Mouse (Mus musculus) kidney, postnatal 25 days (tissue): ENCODE results near the gene Hexb.

Experiments used
- DNase-seq, 2 experiments: peaks; one replicate each; pipeline ENCODE4 v3.0.0; 2021; ENCODE audit warnings: mixed read lengths in 2 of 2

Gene Hexb

DNA sequence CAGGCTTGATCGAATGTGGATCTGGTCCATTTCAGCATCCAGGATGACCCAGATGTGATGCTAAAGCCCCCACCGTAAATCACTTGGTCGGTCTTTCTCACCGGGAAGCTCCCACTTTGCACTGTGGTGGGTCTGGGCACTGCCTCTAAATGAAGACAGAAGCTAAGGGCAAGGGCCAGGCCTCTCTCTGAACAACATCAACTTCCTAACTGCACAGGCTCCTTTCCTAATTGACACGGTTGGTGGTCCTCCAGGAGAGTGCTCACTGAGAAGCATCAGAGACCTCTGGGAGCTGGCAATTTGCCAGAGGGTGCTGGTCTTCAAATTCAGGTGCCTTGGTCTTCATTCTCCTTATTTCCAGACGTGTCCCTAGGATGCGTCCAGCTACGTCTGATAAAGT lies 25.7 kb upstream of the Hexb start:
- DNase-seq: no peak

DNA sequence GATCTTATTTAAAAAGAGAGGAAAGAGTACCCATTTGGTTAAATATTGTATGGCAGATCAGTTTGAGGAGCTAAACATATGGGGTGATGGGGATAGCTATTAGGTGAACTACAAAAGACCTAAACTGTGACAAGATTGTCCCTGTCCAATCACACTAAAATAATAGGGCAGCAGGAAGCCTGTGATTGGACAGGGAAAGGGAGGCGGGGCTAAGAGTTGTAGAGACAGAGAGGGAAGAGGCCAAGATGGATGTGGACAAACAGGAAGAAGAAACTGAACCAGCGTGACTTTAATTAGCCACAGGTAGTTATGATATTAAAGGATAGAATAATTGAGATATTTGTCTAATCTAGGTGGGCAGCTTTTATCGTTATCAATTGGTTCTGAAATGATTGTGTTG lies 21.9 kb upstream of the Hexb start:
- no peak for DNase-seq

DNA sequence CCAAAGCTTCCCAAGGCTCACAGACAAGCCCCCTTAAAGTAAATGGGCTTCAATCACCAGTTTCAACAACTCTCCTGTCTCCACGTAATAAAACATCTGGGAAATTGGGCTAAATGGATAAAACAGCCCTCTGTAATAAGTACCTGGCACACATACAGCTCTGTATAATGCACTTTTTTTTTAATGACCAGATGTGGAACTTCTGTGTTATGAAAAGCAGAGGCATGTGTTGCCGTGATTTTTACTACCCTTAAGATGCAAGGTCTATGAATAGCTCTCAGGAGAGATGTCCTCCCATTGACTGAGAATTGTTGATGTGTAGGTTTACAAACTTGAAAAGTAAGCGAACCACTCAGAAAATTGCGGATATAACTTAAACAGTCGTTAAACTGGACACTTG lies 18.0 kb upstream of the Hexb start:
- no peak for DNase-seq

DNA sequence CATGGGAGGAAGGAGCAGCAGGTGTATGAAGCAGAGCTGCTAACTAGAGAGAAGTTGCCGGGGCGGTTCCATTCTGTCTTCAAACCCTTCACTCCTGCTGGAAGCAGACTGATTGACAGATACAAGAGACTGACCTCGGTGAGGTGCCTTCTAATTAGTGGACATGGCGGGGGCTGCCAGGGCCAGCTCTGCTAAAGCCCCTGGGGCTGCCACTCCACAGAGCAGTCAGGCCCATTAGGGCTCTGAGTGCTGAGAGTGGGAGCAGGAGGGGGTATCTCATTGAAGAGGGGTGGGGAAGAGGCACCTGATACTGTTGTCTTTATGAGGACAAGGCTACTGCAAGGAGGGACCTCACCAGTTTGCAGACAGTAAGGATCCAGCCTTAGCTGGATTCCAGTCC lies 17.4 kb upstream of the Hexb start:
- no peak for DNase-seq

DNA sequence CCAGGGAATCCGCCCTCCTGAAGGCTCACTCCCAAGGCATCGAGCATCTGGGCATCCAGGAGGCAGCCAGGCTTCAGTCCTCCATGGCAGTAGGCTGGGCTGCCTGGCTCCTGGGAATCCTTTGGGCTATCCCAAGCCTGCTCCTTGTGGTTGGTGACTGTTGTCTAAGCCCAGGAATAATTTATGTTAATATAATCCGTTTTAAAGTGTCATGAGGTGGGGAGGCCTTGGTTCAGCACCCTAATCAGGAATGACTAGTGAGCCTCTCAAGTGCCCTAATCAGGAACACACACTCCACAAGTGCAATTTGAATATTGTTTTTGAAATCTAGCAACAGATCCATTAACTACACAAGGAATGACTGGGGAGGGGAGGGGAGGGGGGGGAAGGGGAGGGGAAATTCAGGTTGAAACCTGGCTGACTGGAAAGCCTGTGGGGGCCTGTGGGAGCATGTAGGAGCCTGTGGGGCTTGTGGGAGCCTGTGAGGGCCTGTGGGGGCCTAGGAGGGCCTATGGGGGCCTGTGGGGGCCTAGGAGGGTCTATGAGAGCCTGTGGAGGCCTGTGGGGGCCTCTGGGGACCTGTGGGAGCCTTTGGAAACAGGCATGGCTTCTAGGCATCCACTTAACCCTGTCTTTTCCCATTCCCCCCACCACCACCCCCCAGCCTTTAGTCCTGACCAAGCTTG lies 16.6 kb upstream of the Hexb start:
- DNase-seq: no peak

DNA sequence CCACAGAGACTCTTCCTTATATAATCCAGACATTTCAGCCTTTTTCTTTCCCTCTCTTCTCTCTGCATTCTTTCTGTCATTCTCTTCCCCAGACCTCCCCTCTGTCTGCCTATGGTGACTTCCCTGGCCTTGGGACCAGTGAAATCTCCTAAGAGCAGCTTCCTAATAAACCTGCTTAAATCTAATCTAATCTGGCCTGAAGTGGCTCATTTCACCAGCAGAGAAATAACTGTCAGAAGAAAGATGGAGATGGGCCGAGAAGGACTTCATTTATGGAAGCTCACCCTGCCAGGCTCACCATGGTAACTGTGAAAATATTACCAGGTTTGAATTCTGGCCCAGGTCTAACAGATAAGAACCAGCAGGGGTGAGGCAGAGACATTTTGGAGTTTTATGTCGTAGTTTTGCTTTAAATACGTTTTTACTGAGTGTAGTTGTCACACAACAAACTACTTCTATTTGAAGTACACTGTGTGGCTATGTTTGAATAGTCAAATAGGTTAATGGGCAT lies 10.4 kb upstream of the Hexb start:
- no peak for DNase-seq

DNA sequence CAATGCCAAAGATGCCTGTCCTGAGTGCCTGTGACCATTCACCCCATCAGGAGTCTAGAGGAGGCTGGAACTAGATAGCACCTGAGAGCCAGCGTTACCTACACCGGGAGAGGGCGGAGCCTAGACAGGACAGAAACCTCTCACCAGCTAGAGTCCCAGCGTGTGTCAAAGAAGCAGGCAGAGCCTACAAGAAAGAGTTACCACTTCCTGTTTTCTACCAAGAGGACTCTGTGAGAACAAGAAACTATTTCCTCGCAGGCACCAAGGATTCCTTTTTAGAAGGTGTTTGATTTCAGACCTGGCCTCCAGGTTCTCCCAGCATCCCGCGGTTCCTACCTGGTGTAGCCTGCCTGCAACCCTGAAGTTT lies 9.9 kb upstream of the Hexb start:
- no peak for DNase-seq

DNA sequence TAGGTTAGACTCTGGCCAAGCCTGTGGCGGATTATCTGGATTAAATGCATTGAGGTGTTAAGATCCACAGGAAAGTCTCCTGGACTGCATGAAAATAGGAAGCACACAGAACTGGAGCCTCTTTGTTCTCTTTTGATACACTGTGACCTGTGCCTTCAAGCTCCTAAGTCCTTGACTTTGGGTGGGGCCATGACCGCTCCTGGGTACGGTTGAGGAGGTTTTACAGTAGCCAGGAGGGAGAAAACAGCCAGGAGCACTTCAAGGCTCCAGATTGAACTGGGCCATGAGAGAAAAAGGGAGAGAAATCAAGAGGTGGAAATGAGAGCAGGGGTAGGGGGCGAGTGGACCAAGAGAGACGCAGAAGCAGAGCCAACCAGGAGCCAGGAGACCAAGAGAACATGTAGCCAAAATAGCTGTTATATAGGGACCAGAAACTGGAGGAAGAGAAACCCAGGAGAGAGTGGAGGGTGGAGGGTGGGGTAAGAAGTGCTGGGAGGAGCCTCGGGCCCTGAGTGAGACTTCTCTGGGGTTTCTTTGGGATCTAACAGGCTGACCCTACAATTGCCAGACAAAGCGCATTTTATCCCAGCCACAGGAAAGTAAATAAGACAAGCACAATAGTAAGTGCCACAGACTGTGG lies 9.4 kb upstream of the Hexb start:
- DNase-seq: no peak

DNA sequence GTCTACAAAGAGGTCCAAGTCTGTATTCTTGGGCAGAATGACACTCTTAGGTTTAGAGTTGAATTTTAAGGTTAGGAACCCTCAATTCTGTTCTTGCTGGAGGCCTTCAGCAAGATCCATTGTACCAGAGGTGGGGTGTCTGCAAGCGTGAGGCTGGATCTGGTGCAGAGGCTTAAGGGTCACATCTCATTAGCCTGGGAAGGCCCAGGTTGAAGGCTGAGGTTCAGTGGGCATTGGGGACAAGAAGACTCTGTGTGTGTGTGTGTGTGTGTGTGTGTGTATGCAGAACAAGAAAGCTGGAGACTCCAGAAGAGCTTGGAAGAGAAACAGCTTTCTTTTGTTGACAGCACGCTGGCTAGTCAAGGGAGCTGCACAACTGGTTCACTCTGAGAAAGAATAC lies 7.9 kb upstream of the Hexb start:
- DNase-seq: peak; percentile 31 to 66

DNA sequence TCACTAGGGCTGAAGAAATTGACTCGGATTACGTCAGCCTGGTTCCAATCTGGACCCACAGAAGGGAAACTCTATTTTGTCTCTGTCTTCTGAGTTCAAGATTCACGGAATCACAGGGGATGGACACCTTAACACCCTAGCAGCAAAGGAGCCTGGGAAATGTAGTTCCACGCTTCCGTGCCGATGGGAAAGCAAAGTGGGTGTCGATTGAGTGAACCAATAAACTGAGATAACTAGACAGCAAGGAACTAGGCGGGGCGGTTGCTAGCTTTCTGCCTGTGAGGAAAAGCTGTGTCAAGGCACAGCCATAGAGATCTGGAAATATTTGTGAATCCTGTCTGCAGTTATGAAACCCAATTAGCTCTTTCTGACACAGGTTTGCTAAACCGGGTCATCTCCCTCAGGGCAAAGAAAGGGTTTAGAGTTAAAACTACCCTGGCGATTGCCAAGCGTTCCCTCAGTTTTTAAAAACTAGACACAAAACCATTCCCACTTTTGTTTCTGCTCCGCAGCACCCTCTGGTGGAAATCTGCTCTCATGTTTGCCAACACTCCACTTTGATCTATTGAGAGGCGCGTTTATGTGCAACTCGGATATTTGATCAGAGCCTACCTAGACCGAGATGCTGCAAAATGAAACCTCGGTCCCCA lies 7.0 kb upstream of the Hexb start:
- peak; percentile 90 to 93 for DNase-seq

DNA sequence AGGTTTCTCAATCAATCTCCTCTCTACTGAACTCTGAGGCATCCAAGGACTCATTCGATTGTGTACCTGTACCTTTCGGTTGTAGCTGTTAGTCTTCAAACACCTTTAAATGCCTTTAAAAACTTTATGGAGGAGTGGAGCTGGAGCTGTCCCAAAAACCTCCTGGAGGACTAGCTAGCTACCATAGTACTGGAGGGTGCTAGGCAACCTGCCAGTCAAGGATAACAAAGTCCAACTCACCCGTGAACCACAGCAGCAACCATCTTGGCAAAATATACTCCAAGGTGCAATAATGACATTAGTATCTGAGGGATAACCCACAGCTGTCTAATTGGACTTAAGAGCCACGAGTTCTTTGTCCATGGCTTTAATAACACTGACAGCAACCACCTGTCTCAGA lies 3.7 kb upstream of the Hexb start:
- peak; percentile 67 to 68 for DNase-seq

DNA sequence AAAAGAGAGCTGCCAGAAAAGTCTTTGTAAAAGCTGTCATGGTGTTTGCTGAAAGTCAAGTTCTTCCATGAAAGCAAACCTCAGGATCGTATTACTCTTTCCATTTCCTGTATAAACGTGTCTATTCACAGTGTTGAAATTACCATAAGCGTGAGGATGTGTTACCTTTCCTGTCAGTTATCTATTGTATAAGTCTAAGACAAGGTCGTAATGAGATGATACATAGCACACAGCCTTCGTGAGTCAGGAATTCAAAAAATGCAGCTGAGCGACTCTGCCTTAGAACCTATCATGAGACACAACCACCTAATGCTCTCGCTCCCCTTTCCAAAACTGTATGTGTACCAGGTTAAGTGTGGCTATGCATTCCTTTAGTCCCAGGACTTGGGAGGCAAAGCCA lies 2.9 kb upstream of the Hexb start:
- DNase-seq: no peak

DNA sequence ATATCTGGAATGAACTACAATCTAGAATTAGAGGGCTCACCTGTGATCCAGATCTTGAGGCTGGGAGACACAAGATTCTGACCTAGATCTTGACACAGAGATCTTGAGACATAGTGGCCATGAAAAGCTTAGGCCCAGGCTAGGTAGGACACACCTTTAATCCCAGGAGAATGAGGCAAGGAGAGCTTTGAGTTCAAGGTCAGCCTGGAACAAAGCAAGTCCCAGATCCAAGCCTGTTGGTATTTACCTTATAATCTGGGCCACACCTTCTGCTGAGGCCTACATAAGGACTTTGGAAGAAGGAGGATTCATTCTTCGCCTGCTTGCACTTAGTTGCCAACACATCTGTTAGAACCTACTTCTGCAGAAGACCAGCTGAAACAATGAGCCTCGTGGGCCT lies 966 bp upstream of the Hexb start:
- no peak for DNase-seq

DNA sequence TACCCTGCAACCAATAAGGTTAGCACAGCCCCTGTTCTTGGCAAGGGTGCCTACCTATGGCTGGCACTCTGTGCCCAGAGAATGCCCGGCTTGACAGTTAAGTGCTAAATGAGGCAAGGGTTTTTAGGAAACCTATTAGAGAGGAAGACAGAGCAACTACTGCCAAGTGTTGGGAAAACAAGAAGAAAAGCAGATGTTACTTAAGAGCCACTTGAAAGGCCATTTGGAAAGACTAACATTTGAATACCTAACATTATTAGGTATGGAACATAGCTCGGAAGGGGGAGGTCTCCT lies 1.3 kb downstream of the Hexb start:
- no peak for DNase-seq

DNA sequence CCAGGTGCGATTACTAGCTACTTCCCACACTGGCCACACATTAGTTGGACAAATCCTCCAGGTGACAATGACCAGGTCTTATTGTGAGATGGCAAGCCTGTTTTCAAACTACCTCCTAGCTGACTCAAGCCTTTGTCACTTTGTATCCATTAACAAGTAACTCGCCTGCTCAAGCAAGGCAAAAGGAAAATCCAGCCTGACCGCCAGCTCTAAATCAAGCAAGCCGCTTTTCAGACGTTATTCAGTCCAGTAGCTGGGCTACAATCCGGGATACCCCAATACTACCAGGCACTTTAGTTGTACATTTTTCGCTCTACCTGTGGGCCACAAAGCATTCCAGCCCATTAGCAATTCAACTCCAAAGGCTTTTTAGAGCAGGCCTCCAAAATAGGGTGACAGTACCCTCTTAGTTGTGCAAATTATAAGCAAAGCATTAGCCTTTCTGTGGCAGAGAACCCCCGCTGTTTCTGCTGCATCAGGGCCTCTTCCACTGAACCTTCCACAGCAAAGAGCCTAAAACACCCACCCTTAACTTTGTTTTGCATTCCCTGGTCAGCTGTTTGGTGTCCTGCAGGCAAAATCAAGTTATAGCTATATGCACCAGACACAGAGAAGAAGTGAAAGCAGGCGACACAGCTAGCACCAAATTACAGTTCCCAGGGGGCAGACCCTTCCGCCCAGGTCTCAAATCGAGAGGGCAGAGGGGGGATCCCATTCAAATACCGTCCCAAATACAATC lies 1.8 kb downstream of the Hexb start:
- peak in 1 of 2 experiments; percentile 24 for DNase-seq

DNA sequence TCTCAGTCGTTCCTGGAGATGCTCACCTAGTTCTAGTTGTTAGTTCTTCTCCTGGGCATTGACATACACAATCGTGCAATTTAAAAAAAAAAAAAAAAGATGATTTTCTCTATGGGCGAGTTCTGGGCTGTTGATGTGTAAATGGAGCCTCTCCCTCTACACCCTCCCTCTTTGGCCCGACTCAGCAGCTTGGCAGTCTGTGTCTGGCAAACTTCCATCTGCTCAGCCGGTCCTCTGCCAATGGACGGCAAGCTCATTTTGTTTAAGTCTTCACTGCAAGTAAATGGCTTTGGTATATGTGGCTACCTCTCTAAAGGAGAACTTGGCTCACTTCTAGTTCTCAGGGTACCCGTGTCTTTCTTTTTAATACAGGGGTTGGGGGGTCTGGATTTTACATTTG lies 4.7 kb downstream of the Hexb start:
- DNase-seq: peak; percentile 81 to 89

DNA sequence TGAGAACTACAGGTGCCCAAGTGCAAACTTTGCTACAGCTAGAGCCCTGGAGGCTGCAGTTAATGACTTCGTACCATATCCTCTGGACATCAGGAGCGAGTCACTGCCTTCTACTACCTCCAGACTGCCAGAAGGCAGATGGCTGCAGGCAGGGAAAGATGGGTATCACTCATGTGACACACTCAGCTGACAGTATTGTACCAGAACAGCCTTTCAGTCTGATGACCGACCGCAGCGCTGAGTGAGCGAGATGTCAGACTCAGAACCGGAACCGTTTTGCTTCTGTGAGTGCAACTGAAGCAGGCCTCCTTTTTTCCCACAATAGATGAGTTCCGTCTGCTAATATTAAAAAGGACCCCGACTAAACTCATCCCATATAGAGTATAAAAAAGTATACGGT lies 5.5 kb downstream of the Hexb start:
- no peak for DNase-seq

DNA sequence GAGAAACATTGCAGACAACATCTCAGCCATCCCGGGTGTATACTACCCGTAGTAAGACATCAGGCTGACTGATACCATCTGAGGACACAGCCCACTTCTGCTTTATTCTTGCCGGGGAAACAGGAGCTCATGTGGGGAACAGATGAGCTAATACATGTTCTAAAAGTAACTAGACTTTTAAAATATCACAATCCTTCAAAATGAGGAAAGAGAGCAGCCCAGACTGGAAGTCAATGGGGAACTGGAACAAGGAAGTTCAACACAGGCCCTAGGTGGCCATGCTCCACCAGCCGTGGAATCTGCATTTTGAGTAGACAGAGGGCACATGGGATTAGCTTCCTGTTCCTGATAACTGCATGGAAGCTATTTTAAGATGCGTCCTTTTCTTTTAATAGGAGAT lies 10.5 kb downstream of the Hexb start:
- DNase-seq: no peak

DNA sequence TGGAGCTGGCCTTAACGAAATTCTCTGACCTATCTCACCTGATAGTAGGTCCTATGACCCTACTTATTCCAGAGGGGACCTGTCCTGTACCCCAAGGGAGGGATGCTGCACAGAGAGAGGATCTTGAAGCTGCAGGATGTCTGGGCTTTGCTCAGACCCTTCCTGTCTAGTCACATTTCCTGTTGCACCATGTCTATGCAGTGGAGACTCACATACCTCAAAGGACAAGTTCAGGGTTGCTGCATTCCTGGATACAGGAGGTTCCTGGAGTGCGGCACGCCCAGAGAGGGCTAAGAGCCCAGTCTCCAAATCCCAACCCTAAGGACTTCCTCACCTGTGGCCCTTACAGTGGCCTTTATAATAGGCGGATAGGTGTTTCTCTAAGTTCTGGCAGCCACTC lies 11.8 kb downstream of the Hexb start:
- no peak for DNase-seq

DNA sequence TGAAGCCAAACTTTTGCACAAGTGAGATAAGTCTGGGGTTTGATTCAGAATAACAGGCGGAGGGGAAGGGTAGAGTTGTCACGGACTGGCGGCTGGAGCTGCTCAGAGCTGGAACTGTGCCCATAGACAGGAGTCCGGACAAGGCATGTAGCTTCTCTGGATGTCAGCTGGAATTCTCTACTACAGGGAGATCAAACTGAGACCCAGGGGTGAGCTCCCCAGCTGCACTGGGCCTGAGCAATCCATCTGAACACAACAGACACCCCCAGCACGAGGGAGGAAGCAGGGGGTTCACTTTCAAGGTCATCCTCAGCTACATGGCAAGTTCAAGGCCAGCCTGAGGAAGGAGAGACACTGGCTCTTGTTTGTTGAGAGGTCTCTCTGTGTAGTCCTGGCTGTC lies 13.5 kb downstream of the Hexb start:
- peak in 1 of 2 experiments; percentile 24 for DNase-seq

DNA sequence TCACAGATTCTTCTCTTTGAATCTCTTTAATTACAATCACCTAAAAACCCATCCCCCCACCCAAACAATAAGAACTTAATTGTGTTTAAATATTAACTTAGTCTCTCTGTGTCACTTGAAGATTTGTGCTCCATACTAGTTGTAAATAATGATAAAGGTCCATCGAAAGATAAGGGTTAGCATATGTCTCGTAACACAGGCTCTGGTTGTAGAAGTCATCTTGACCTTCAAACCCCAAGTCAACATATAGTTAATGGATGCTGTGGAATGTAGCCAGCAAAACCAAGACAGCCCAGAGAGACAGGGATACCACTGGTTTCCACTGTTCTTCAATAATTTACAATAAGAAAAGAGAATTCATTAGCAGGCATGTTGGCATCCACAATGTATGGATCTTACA lies 14.0 kb downstream of the Hexb start:
- DNase-seq: no peak

DNA sequence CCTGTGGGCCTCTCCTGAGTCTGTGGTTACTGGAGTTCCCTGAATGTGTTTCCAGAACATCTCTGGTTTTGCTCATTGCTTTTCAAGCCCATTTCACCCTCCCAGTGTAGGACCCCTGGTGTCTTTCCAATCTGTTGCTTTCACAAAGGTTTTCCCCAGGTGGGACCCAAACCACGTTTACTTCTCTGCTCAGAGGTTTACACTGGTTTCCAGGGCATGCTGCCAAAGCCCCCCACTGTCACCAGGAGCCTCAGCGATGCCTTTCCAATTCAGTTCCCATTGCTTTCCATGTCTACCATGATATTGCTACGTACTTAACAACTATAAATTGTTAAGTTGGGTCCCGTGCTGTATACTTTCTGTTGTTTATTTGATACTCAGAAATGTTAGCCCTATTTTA lies 15.3 kb downstream of the Hexb start:
- no peak for DNase-seq

DNA sequence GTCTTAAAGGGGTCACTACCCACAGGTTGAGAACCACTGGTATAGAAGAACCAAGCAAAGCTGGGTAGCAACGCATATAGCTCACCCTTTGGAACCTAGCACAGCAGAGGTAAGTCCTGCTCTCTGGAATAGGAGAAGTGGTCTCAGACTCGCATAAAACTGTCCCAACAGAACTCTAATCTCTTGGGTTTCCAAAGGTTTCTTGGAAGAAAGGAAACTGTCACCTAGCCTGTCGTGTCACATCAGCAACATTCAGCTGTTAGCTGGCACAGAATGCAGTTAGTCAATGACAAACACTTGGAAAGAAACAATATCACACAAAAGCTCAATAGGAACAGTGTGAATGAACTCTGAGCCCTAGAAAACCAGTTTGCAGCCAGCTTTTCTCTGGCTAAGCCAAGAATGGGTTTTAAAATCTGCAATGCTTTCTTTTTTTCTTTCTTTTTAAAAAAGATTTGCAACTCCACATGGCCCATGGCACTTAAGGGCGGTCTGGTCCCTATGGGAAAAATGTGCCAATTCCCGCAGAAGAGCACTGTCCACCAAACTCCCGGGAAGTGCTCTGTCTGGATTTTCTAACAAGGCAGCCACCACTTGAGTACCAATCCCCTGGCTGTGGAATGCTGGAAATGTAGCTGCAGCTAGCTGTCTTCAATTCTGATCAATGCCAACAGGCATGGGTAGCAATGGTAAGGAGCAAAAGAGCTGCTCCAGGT lies 17.9 kb downstream of the Hexb start:
- no peak for DNase-seq
